Mouse (Mus musculus) myocyte (in vitro differentiated cells): ENCODE measurements around the gene Myt1l.

Source experiments
- MAX ChIP-seq: IDR thresholded peaks from one replicate; pipeline ENCODE4 v1.6.1; 2011; ENCODE audit warnings: low read depth, mild to moderate bottlenecking, control low read depth
- POLR2A ChIP-seq: IDR thresholded peaks from one replicate; pipeline ENCODE4 v1.6.1; 2011; ENCODE audit warnings: low read depth, mild to moderate bottlenecking, control low read depth, moderate library complexity; ENCODE audit not compliant: insufficient read length
- POLR2AphosphoS2 ChIP-seq: IDR thresholded peaks from one replicate; pipeline ENCODE4 v1.6.1; 2011; ENCODE audit warnings: low read depth, control low read depth; ENCODE audit not compliant: insufficient read length
- REST ChIP-seq: IDR thresholded peaks from one replicate; pipeline ENCODE4 v1.6.1; 2011; ENCODE audit warnings: mild to moderate bottlenecking, control low read depth, moderate library complexity; ENCODE audit not compliant: insufficient read depth, insufficient read length
- TCF12 ChIP-seq: IDR thresholded peaks from one replicate; pipeline ENCODE4 v1.6.1; 2011; ENCODE audit warnings: mild to moderate bottlenecking, control low read depth; ENCODE audit not compliant: poor library complexity, insufficient read depth, severe bottlenecking
- USF1 ChIP-seq: IDR thresholded peaks from one replicate; pipeline ENCODE4 v1.6.1; 2011; ENCODE audit warnings: low read depth, mild to moderate bottlenecking, control low read depth, moderate library complexity

GRCm38 (mm10) chr12:29937308-29937707, 409.1 kb downstream of the Myt1l start, which contains the start of gene Pxdn:
- TF ChIP-seq REST (no peak), USF1 (no peak), TCF12 (no peak), POLR2A (no peak), MAX (no peak), POLR2AphosphoS2 (no peak)
